Mouse (Mus musculus) liver, postnatal 0 days (tissue): ENCODE measurements around the gene Tbc1d16.

Experiments used
- CTCF ChIP-seq: sonication (generic); IDR thresholded peaks from 2 replicates; pipeline ENCODE4 v1.5.1; 2016; ENCODE audit warnings: antibody characterized with exemption, low read depth
- EP300 ChIP-seq: IDR thresholded peaks from 2 replicates; pipeline ENCODE4 v1.6.1; 2016; ENCODE audit warnings: antibody characterized with exemption, low read depth, mild to moderate bottlenecking

DNA sequence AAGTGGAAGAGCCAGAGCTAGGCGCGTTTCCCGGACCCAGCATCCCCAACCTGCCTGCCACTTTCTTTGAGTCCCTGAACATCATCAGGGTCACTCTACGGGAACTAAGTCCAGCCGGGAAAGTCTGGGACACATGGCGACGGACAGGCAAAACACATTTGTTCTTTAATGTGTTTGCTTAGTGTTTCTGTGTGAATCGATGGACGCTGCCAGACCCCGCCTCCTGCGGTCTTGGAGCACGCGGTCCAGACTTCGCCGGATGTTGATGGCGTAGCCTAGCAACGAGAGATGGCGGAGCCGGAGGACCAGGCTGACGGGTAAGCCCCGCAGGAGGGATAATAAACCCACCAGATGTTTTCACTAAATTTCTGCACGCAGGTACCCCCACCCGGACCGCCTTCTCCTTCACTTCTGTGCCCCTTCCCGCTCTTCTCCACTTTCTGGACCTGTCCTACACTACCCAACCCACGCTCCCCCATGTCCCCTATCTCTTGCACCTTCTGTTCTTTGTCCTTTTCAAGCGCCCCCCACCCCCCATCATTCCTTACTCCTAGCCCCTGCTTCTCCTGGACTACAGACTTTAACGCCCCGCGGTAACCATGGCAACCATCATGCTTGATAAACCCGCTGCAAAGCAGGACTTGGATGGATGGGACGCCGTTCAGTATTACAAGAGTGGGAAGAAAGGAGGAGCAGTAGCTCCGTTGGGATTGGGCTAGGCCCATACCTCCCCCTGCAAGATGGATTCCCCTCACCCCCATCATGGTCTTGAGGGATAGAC lies 737 bp upstream of the Tbc1d16 start:
- TF ChIP-seq EP300: no peak
- no peak for TF ChIP-seq CTCF
